Mouse (Mus musculus) heart, adult 2 months (tissue): ENCODE measurements around the gene Olfr1197.

Experiments used
- CTCF ChIP-seq: fragments of 200-600 bp; IDR thresholded peaks from 2 replicates; pipeline ENCODE4 v1.8.1; 2022; ENCODE audit warnings: antibody characterized with exemption, mild to moderate bottlenecking, moderate library complexity
- EP300 ChIP-seq: fragments of 200-500 bp; IDR thresholded peaks from 2 replicates; pipeline ENCODE4 v1.6.1; 2011; ENCODE audit warnings: low read depth, low read length, control low read depth; ENCODE audit not compliant: insufficient read depth
- POLR2A ChIP-seq: fragments of 200-500 bp; IDR thresholded peaks from 2 replicates; pipeline ENCODE4 v1.6.1; 2011; ENCODE audit warnings: mild to moderate bottlenecking, low read depth, low read length, control low read depth; ENCODE audit not compliant: insufficient read depth

DNA sequence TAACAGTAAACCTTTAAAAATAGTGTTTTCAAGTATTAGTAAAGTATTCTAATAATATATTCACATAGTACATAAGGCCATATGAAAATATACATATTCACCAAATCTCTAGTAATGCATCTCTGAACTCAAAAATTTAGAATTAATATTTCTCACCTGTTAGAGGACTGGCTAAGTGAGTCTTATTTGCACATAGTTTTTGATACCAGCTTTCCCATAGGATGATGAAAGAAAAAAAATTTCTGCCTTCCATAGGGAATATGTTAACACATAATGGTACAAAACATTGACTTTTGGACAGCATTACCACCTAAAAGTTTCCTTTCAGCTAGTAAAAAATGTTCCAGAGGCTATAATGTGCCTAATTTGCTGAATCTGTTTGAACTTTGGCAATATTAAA is 43.1 kb downstream of the Olfr1197 start, which contains the start of gene Olfr1195:
- TF ChIP-seq EP300 (no peak), CTCF (no peak), POLR2A (no peak)
